ENCODE assay signal across 25 mouse cellular contexts in genomic region chr3:21990526-21990925, GRCm38 (mm10).
A peak's percentile ranks its signal among the peaks of the same experiment; 100 is the strongest.
DNase-seq lines count a peak whose midpoint lies in the region; ATAC-seq and TF ChIP-seq lines count a peak whose summit lies in the region.
"Had no signal": no experiment of that assay in that cellular context is flagged by ENCODE, and none has a peak within 500 bp of the region (broad histone marks: within the 10 kb centered on the region; RNA-seq: fewer than 3 reads in every experiment).

No protein-coding gene starts in this region.

- no peaks in the 10 kb centered on the region for H3K9me3 ChIP-seq in kidney, embryonic 16.5 days (ENCODE audit: low read length)
- no peaks in the 10 kb centered on the region for H3K9me3 ChIP-seq in CH12.LX (replicated peaks; ENCODE audit: low read length)
- H3K9me3 ChIP-seq: embryonic facial prominence, embryonic 10.5 days; embryonic facial prominence, embryonic 12.5 days; forebrain, embryonic 13.5 days; forebrain, embryonic 15.5 days had no signal

- no peak for ATAC-seq in kidney, embryonic 16.5 days (ENCODE audit: low FRiP score, low TSS enrichment)
- ATAC-seq: activated CD4-positive, CD25-positive, alpha-beta regulatory T cell, adult 4 months; CD4-positive, CD25-positive, alpha-beta regulatory T cell, adult 4 months; forebrain, embryonic 13.5 days; forebrain, embryonic 15.5 days; forebrain, postnatal 0 days; Patski had no signal

- H3K4me3 ChIP-seq in kidney, embryonic 16.5 days (ENCODE audit: low read length): no peak overlapping the region
- H3K4me3 ChIP-seq in spleen, adult 2 months (ENCODE audit: extremely low read depth, insufficient read depth, insufficient read length): no peak overlapping the region
- H3K4me3 ChIP-seq in CH12.LX (replicated peaks in 1 of 3; ENCODE audit: low read depth in 2 of 3, low read length in 2 of 3, poor library complexity in 1 of 3): no peak overlapping the region
- H3K4me3 ChIP-seq: embryonic facial prominence, embryonic 10.5 days; embryonic facial prominence, embryonic 12.5 days; forebrain, embryonic 13.5 days; forebrain, embryonic 15.5 days had no signal

- 69% methylated on average over 4 of the region's 4 CpGs for WGBS in kidney, embryonic 16.5 days
- 67% methylated on average over 4 of the region's 4 CpGs for WGBS in spleen, adult 2 months

- H3K79me2 ChIP-seq in CH12.LX (replicated peaks; ENCODE audit: control insufficient read depth, extremely low read depth, insufficient read depth, poor library complexity, severe bottlenecking): no peaks in the 10 kb centered on the region

- DNase-seq in kidney, adult 9 months: peak; percentile 51
- no peak for DNase-seq in spleen, adult 2 months (ENCODE audit: low read depth in 1 of 2, low spot score in 2 of 2)
- DNase-seq in spleen, adult 18-20 months: no peak
- no peak for DNase-seq in CH12.LX (ENCODE audit: extremely low read depth)
- peak; percentile 60 for DNase-seq in induced T-regulatory cell, adult 2 months (ENCODE audit: low read depth)
- DNase-seq in right cerebral cortex, postnatal 10 days (ENCODE audit: low spot score in 2 of 2): no peak
- DNase-seq in left cerebral cortex, adult 11 months (ENCODE audit: low spot score): no peak
- DNase-seq: adrenal gland, adult 8-10 months; adrenal gland, postnatal 14 days; adrenal gland, postnatal 36 days; B cell, adult 2 months; cerebellum, adult 11-12 months; cerebellum, adult 2 months; cerebellum, adult 9-10 months; cerebellum, postnatal 10 days; cerebellum, postnatal 25 days; forebrain, postnatal 0 days had no signal

- dilution Hi-C loops in CH12.LX (cut with MboI; ENCODE audit: extremely low pct_ligation_motif_present, extremely low pct_unique_long_range_greater_than_20kb, low sequenced_read_pairs): no loop called here

- H3K4me1 ChIP-seq in kidney, embryonic 16.5 days (ENCODE audit: insufficient read depth, low read length): peaks cover 15% of the 10 kb centered on the region; the same call in 1 of the 2 replicates
- H3K4me1 ChIP-seq in spleen, adult 2 months (ENCODE audit: control insufficient read depth, insufficient read depth, insufficient read length): peaks cover 48% of the 10 kb centered on the region
- H3K4me1 ChIP-seq in CH12.LX (ENCODE audit: control insufficient read depth in 1 of 2, insufficient read depth in 2 of 2): peaks cover 22 to 71% of the 10 kb centered on the region in 2 experiments
- H3K4me1 ChIP-seq: embryonic facial prominence, embryonic 10.5 days; embryonic facial prominence, embryonic 12.5 days; forebrain, embryonic 13.5 days; forebrain, embryonic 15.5 days had no signal

- H3K9ac ChIP-seq in kidney, embryonic 16.5 days (replicated peaks; ENCODE audit: low read length): no peak overlapping the region
- H3K9ac ChIP-seq in CH12.LX (ENCODE audit: insufficient read depth, low read depth): no peak overlapping the region
- H3K9ac ChIP-seq: embryonic facial prominence, embryonic 12.5 days; forebrain, embryonic 13.5 days; forebrain, embryonic 15.5 days; forebrain, postnatal 0 days had no signal

- no peak for TF ChIP-seq RAD21 in CH12.LX (IDR thresholded peaks at IDR 0.05; ENCODE audit: low read depth, low read length)

- no peak for TF ChIP-seq CTCF in spleen, adult 2 months (IDR thresholded peaks at IDR 0.05; ENCODE audit: extremely low read depth, insufficient read depth, insufficient read length, insufficient replicate concordance)
- no peak for TF ChIP-seq CTCF in CH12.LX (conservative IDR thresholded peaks at IDR 0.05 in 1 of 2, IDR thresholded peaks at IDR 0.05 in 1 of 2; ENCODE audit: low read depth in 2 of 2, low read length in 2 of 2)

- no peaks in the 10 kb centered on the region for H3K27me3 ChIP-seq in kidney, embryonic 16.5 days (ENCODE audit: insufficient read depth, low read length)
- H3K27me3 ChIP-seq in spleen, adult 2 months (ENCODE audit: control insufficient read depth, insufficient read depth, low read length): no peaks in the 10 kb centered on the region
- H3K27me3 ChIP-seq in CH12.LX (replicated peaks): no peaks in the 10 kb centered on the region
- H3K27me3 ChIP-seq: embryonic facial prominence, embryonic 12.5 days; forebrain, embryonic 13.5 days; forebrain, embryonic 15.5 days; Patski had no signal

- TF ChIP-seq EP300 in CH12.LX (IDR thresholded peaks at IDR 0.05; ENCODE audit: low read length): no peak

- no peaks in the 10 kb centered on the region for H3K36me3 ChIP-seq in kidney, embryonic 16.5 days (ENCODE audit: insufficient read depth, low read length)
- H3K36me3 ChIP-seq in spleen, adult 2 months (ENCODE audit: control insufficient read depth, insufficient read depth, low read length): no peaks in the 10 kb centered on the region
- no peaks in the 10 kb centered on the region for H3K36me3 ChIP-seq in CH12.LX (replicated peaks in 1 of 2; ENCODE audit: control insufficient read depth in 1 of 2, insufficient read depth in 1 of 2, low read length in 1 of 2)
- H3K36me3 ChIP-seq: embryonic facial prominence, embryonic 10.5 days; embryonic facial prominence, embryonic 12.5 days; forebrain, embryonic 15.5 days had no signal

- in situ Hi-C loops in CH12.LX (cut with MboI; ENCODE audit: low pct_ligation_motif_present, low pct_unique_long_range_greater_than_20kb, low sequenced_read_pairs): no loop called here

- no peak overlapping the region for H3K27ac ChIP-seq in kidney, embryonic 16.5 days (ENCODE audit: low read length)
- H3K27ac ChIP-seq in spleen, adult 2 months (ENCODE audit: insufficient read depth, low read length): peak overlapping the region; percentile 12; the same call in 1 of the 2 replicates
- H3K27ac ChIP-seq in CH12.LX (ENCODE audit: insufficient read depth, low read depth): no peak overlapping the region
- H3K27ac ChIP-seq: embryonic facial prominence, embryonic 10.5 days; embryonic facial prominence, embryonic 12.5 days; forebrain, embryonic 13.5 days; forebrain, embryonic 15.5 days had no signal

- TF ChIP-seq POLR2A in spleen, adult 2 months (IDR thresholded peaks at IDR 0.05; ENCODE audit: low read depth, low read length): no peak
- no peak for TF ChIP-seq POLR2A in CH12.LX (IDR thresholded peaks at IDR 0.05; ENCODE audit: low read depth, low read length)

- no peak overlapping the region for H3K4me2 ChIP-seq in kidney, embryonic 16.5 days (replicated peaks; ENCODE audit: low read depth, low read length)
- peak overlapping the region; percentile 35 for H3K4me2 ChIP-seq in CH12.LX (ENCODE audit: insufficient read depth, low read depth, poor library complexity, severe bottlenecking)
- H3K4me2 ChIP-seq: embryonic facial prominence, embryonic 12.5 days; forebrain, embryonic 13.5 days; forebrain, embryonic 15.5 days had no signal

TF ChIP-seq in CH12.LX, 34 proteins besides CTCF, POLR2A, EP300 and RAD21:
- TF ChIP-seq MEF2A (IDR thresholded peaks at IDR 0.05; ENCODE audit: borderline replicate concordance, low read depth, low read length): 0 out of 2 replicates have a peak, but pooled peaks have one; percentile 31
- 0 out of 2 replicates have a peak, but pooled peaks have one; percentile 29 for TF ChIP-seq CHD2 (IDR thresholded peaks at IDR 0.05; ENCODE audit: low read length)
- TF ChIP-seq BHLHE40 (IDR thresholded peaks at IDR 0.05; ENCODE audit: low read depth, low read length): 0 out of 2 replicates have a peak, but pooled peaks have one; percentile 6
- TF ChIP-seq MAX (IDR thresholded peaks at IDR 0.05; ENCODE audit: low read length): no peak
- TF ChIP-seq E2F4 (IDR thresholded peaks at IDR 0.05; ENCODE audit: insufficient replicate concordance, low read depth, low read length): 0 out of 2 replicates have a peak, but pooled peaks have one; percentile 33

Comparison
In these comparisons a context has a peak if more than half of its experiments do, and no peak if none do; other contexts are left out.
1. DNase-seq: peak in kidney, adult 9 months (single experiment) and induced T-regulatory cell, adult 2 months (single experiment); none in spleen, adult 2 months (0 of 2), spleen, adult 18-20 months (0 of 2), CH12.LX (single experiment), right cerebral cortex, postnatal 10 days (0 of 2) and left cerebral cortex, adult 11 months (single experiment).